Mouse (Mus musculus) hindbrain, embryonic 14.5 days (tissue): ENCODE measurements around the gene Frmd6. TPM values are rescaled to one million over a fixed set of nuclear protein-coding genes. Genes with fewer than 3 reads are reported as not detected.
A peak's percentile ranks its signal among the peaks of the same experiment; 100 is the strongest.

Source experiments
- ATAC-seq: fragments of 200-750 bp; cut with Nextera tagmentation; 2 replicates; pipeline ENCODE4 v1.8.0; 2017; ENCODE audit warnings: moderate number of reproducible peaks, mild to moderate bottlenecking, moderate TSS enrichment, moderate library complexity; ENCODE audit not compliant: low FRiP score
- DNase-seq: peaks from one replicate; pipeline ENCODE4 v3.0.0-alpha.2; 2015; ENCODE audit warnings: low spot score
- H3K27ac ChIP-seq: fragments of 300-500 bp; sonication (generic); 2 replicates; pipeline ENCODE4 v1.5.1; 2014; ENCODE audit warnings: mild to moderate bottlenecking, moderate library complexity
- H3K27me3 ChIP-seq: fragments of 300-500 bp; sonication (generic); 2 replicates; pipeline ENCODE4 v1.6.1; 2014; ENCODE audit warnings: mild to moderate bottlenecking, low read length, mixed read lengths; ENCODE audit not compliant: control insufficient read depth, insufficient read depth
- H3K36me3 ChIP-seq: fragments of 300-500 bp; sonication (generic); replicated peaks from 2 replicates; pipeline ENCODE4 v1.6.1; 2014; ENCODE audit not compliant: control insufficient read depth, insufficient read depth
- H3K4me1 ChIP-seq: fragments of 300-500 bp; sonication (generic); replicated peaks from 2 replicates; pipeline ENCODE4 v1.6.1; 2014; ENCODE audit warnings: antibody characterized with exemption, low read length, mixed read lengths; ENCODE audit not compliant: control insufficient read depth, insufficient read depth
- H3K4me2 ChIP-seq: fragments of 300-500 bp; sonication (generic); replicated peaks from 2 replicates; pipeline ENCODE4 v1.6.1; 2014; ENCODE audit warnings: mild to moderate bottlenecking, moderate library complexity
- H3K4me3 ChIP-seq: fragments of 300-500 bp; sonication (generic); replicated peaks from 2 replicates; pipeline ENCODE4 v1.5.1; 2014; ENCODE audit warnings: mild to moderate bottlenecking, low read length
- H3K9ac ChIP-seq: fragments of 300-500 bp; sonication (generic); 2 replicates; pipeline ENCODE4 v1.6.1; 2014
- H3K9me3 ChIP-seq: fragments of 300-500 bp; sonication (generic); 2 replicates; pipeline ENCODE4 v1.6.1; 2016; ENCODE audit warnings: low read length; ENCODE audit not compliant: control insufficient read depth
- WGBS: fragments of 180-500 bp; shearing (Covaris S2); extraction: QIAGEN DNeasy Blood & Tissue Kit; methylation state at CpG from one replicate; pipeline ENCODE4 v1.1.7; 2014; 5-methylcytosine and 5-hydroxymethylcytosine counted together
- polyA plus RNA-seq: library from polyadenylated mRNA; unstranded; fragments of >200 nt; fragmentation: Nextera tagmentation; extraction: Ambion mirVana; gene quantifications from 2 replicates; pipeline ENCODE4 v1.2.1, GENCODE M21; 2014

The Frmd6 gene
- polyA plus RNA-seq, 1 experiment from 2014 or later: 9.5 TPM

DNA sequence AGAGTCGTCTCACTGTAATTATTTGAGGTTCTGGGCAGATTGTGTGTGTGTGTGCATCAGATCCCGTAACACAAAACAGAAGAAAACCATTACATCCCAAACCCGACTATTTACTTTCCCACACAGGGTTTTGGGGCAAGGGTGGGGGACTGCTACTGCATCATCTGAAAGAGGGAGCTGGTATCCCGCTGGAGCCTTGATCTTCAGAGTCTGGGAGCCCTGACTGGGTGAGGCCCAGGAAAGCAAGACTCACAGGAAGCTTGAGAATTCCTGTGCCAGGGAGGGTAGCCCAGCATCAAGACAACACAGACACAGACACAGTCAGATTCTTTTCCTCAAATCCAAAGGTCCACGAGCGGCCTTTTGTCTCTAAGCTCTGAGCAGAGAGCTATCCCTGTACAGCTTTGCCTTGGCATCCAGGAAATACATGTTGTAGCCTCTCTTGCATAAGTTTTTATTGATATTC is 41.0 kb upstream of the Frmd6 start:
- no peak for DNase-seq

GRCm38 (mm10) chr12:70789341-70789740 is 36.0 kb upstream of the Frmd6 start:
- DNase-seq: no peak
- H3K4me3 ChIP-seq: no peak overlapping the region
- H3K9ac ChIP-seq: no peak overlapping the region
- ATAC-seq: no peak
- H3K36me3 ChIP-seq: no peaks in the 10 kb centered on the region
- no peaks in the 10 kb centered on the region for H3K27me3 ChIP-seq
- no peak overlapping the region for H3K4me2 ChIP-seq
- WGBS: 95% methylated on average over 6 of the region's 6 CpGs
- H3K27ac ChIP-seq: no peak overlapping the region
- no peaks in the 10 kb centered on the region for H3K9me3 ChIP-seq
- H3K4me1 ChIP-seq: no peaks in the 10 kb centered on the region

More for the DNA sequence above, 41.0 kb upstream of the Frmd6 start:
- H3K4me3 ChIP-seq: no peak overlapping the region
- 37% methylated on average over 6 of the region's 6 CpGs for WGBS
- peak; percentile 11; the same call in 1 of the 2 replicates for ATAC-seq
- H3K27ac ChIP-seq: no peak overlapping the region
- H3K27me3 ChIP-seq: no peaks in the 10 kb centered on the region
- H3K4me1 ChIP-seq: no peaks in the 10 kb centered on the region; the same call in 1 of the 2 replicates
- H3K4me2 ChIP-seq: peak overlapping the region; percentile 37; the same call in 1 of the 2 replicates
- H3K9me3 ChIP-seq: no peaks in the 10 kb centered on the region
- H3K9ac ChIP-seq: no peak overlapping the region
- no peaks in the 10 kb centered on the region for H3K36me3 ChIP-seq

DNA sequence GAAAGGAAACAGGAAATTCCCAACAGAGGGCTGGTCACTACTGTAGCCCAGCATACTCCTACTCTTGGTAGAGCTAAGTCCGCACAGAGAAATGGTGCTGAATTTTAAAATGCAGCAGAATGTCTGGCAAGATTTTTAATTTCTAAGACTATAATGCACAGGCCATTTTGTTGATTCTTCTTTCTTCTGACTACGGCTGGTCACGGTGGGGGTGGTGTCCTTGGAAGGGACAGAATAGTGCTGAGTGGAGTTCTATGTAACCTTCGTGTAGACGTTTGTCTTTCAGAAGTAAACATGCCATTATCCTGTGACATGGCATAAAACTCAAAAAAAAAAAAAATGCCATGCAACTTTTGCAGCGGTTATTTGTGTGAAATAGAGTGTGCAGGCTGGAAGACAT is 32.0 kb upstream of the Frmd6 start:
- H3K36me3 ChIP-seq: no peaks in the 10 kb centered on the region
- H3K9ac ChIP-seq: no peak overlapping the region
- no peak for DNase-seq
- no peaks in the 10 kb centered on the region for H3K27me3 ChIP-seq
- H3K4me2 ChIP-seq: no peak overlapping the region
- ATAC-seq: no peak
- 85% methylated on average over 6 of the region's 6 CpGs for WGBS
- peaks cover 8% of the 10 kb centered on the region; the same call in 1 of the 2 replicates for H3K4me1 ChIP-seq
- no peak overlapping the region for H3K4me3 ChIP-seq
- H3K27ac ChIP-seq: no peak overlapping the region
- no peaks in the 10 kb centered on the region for H3K9me3 ChIP-seq

DNA sequence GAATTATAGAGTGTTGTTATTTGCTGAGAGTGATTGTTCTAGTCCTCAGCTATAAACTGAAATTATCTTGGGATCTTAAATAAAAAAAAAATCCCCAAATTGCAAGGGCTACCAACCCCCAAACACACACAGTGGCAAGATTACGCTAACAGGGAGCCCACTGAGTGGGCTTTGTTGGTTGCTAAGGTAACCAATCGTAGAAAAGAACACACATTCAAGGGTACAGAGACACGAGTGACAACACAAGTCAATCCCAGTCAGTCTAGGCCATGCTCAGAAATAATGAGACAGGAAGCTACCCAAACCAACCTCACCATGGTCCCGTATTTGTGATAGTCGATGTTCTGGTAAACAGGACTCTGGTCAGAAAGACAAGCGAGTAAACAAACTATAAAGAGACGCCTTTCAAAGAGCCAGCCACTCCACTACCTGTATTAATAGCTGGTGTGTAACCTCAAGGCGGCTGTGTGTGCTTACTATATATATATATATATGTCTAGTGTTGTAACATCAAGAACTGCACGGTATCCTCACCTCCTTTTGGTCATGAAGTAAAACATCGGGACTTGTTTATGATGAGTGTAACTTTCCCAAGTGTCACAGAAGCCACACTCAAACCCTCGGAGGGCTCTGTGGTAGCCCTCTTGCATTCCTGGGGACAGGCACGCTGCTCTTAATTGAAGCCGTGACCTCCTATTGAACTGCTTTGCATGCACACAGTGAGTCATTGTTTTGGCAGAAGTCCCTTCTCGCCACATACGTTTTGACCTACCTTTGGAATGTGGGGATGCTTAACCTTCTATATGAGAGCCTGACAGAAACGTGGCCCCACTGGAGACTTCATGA is 30.5 kb upstream of the Frmd6 start:
- no peak for DNase-seq
- Histone ChIP-seq H3K9me3 (no peaks in the 10 kb centered on the region), H3K4me2 (no peak overlapping the region), H3K27ac (no peak overlapping the region), H3K4me1 (peaks cover 8% of the 10 kb centered on the region; the same call in 1 of the 2 replicates), H3K36me3 (no peaks in the 10 kb centered on the region), H3K9ac (no peak overlapping the region), H3K27me3 (no peaks in the 10 kb centered on the region), H3K4me3 (no peak overlapping the region)
- no peak for ATAC-seq
- WGBS: 39% methylated on average over 16 of the region's 16 CpGs

DNA sequence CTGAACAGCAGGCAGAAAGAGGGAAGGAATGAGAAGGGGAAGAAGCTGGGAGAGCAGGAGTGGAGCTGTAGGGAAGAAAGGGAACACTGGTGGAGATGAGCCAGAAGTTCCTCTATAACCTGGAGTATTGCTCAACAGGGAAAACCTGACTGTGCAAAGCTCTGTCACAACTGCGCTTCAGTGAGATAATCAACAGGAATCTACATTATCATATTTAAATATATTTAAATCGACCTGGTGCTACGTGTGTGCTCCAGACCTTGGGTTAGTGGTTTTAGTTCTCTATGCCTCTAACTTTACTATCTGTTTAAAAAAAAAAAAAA is 30.0 kb upstream of the Frmd6 start:
- WGBS: 86% methylated on average over 3 of the region's 3 CpGs
- no peak overlapping the region for H3K4me3 ChIP-seq
- no peak overlapping the region for H3K4me2 ChIP-seq
- DNase-seq (no peak), ATAC-seq (no peak)
- H3K27me3 ChIP-seq: no peaks in the 10 kb centered on the region
- H3K4me1 ChIP-seq: peaks cover 8% of the 10 kb centered on the region; the same call in 1 of the 2 replicates
- H3K36me3 ChIP-seq: no peaks in the 10 kb centered on the region
- no peak overlapping the region for H3K9ac ChIP-seq
- no peaks in the 10 kb centered on the region for H3K9me3 ChIP-seq
- no peak overlapping the region for H3K27ac ChIP-seq

DNA sequence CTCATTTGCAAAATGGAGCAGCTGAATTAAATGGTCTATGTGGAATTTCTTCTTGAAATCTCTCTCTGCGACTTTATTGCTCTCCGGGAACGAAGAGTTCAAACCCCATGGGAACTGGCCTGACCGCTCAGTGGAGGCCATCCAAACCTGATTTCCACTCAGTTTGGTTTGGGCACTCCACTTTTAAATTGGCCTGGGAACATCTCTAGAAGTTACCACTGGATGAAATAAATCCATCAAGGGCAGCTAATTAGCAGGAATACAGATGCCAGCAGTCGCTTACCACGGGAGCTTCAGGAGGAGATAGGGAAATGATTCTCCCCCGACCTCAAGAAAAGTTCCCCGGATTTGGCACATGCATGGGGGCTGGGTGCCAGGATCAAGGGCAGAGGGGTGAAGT is 26.8 kb upstream of the Frmd6 start:
- Histone ChIP-seq H3K36me3 (no peaks in the 10 kb centered on the region), H3K4me1 (peaks cover 8% of the 10 kb centered on the region; the same call in 1 of the 2 replicates), H3K27me3 (no peaks in the 10 kb centered on the region), H3K27ac (no peak overlapping the region), H3K9me3 (no peaks in the 10 kb centered on the region), H3K4me3 (no peak overlapping the region), H3K4me2 (no peak overlapping the region), H3K9ac (no peak overlapping the region)
- DNase-seq: no peak
- ATAC-seq: no peak
- 83% methylated on average over 8 of the region's 8 CpGs for WGBS

DNA sequence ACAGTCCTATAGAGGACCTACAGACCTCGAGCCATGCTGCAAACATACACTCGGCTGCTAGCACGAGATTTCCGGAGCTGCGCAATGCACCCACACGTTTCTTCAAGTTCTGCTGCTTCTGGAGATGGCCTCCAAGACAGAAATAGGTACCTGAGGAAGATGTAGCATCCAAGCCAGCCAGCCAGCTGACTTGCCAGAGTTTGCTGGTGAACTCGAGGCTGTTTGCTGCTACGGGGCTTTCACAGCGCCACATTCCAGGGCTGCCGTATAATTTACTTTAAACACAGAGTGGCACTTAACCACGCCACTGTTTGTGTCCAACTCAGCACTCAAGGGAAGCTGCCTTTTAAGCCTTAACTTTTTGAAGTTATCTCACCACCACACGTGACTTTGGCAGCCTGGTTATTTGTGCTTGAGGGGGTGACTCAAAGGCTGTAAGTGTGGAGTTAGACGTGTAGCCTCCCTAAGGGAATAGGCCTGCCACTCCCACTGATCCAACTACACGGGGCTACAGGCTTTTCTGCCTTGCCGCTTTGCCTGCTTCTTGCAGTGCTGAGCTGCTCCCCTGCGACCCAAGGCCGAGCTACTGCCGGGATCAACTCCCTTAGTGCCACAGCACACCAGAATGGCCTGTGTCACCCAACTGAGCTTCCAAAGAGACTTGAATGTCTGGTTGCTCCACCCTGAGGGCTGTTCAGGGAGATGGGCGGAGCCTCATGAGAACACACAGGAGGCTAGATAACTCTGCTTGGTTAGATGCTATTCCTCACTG is 25.9 kb upstream of the Frmd6 start:
- Histone ChIP-seq H3K4me1 (peaks cover 8% of the 10 kb centered on the region; the same call in 1 of the 2 replicates), H3K9ac (no peak overlapping the region), H3K27ac (no peak overlapping the region), H3K36me3 (no peaks in the 10 kb centered on the region), H3K9me3 (no peaks in the 10 kb centered on the region), H3K4me3 (no peak overlapping the region), H3K27me3 (no peaks in the 10 kb centered on the region), H3K4me2 (no peak overlapping the region)
- 61% methylated on average over 19 of the region's 19 CpGs for WGBS
- no peak for ATAC-seq
- DNase-seq: no peak

DNA sequence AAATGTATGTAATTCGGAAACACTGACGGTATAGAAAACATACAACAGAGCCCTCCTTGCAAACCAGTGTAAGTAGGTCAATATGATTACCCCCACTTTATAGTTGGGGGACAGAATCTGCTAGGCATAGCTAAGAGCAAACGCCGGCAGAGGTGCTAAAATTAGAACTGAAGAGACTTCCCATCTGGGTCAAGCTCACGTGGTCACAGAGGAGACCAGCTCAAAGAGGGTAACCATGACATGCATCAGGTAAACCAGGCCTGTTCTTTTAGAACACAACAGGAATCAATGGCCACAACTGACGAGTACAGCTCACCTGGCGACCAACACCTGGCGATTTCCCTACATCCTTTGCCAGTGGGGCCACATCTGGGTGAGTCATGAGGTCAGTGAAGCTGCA is 25.2 kb upstream of the Frmd6 start:
- 0 out of 2 replicates have a peak, but pooled peaks cover 1% of the 10 kb centered on the region for H3K4me1 ChIP-seq
- no peak overlapping the region for H3K4me2 ChIP-seq
- H3K36me3 ChIP-seq: no peaks in the 10 kb centered on the region
- DNase-seq (no peak), ATAC-seq (no peak)
- H3K27ac ChIP-seq: no peak overlapping the region
- WGBS: 88% methylated on average over 8 of the region's 8 CpGs
- H3K27me3 ChIP-seq: no peaks in the 10 kb centered on the region
- no peak overlapping the region for H3K9ac ChIP-seq
- H3K9me3 ChIP-seq: no peaks in the 10 kb centered on the region
- H3K4me3 ChIP-seq: no peak overlapping the region

DNA sequence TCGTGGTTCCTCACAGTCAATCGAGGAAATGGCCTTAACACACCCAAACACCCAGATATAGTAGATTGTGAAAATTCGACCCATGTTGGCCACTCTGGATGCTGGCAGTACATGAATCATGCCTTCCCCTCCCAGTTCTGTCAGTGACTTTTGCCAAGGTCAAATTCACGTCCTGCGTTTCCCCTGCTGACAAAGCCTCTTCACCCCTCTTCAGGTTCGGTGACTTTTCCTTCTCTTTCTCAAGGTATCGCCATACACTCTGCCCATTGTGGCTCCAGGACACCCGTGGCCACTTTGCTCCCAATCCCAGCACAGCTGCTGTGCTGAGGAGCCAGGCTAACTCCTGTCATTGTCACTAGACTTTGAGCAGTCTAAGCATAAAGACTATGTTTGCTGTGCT is 24.0 kb upstream of the Frmd6 start:
- 82% methylated on average over 8 of the region's 8 CpGs for WGBS
- Histone ChIP-seq H3K27me3 (no peaks in the 10 kb centered on the region), H3K9ac (no peak overlapping the region), H3K4me1 (no peaks in the 10 kb centered on the region), H3K36me3 (no peaks in the 10 kb centered on the region), H3K9me3 (no peaks in the 10 kb centered on the region), H3K4me3 (no peak overlapping the region), H3K27ac (no peak overlapping the region), H3K4me2 (no peak overlapping the region)
- no peak for DNase-seq
- ATAC-seq: no peak
